Mouse (Mus musculus) lung, adult 2 months (tissue): ENCODE measurements around the gene Arid4a. TPM values are rescaled to one million over a fixed set of nuclear protein-coding genes. Genes with fewer than 3 reads are reported as not detected.
"Not testable (repeated sequence)": the region's sequence is repeated elsewhere in the genome, so short reads cannot be mapped to it uniquely, and the experiment has no call there.

Experiments used
- DNase-seq: peaks from one replicate; pipeline ENCODE4 v3.0.0; 2022
- H3K4me1 ChIP-seq: fragments of 200-500 bp; 2 replicates; pipeline ENCODE4 v1.6.1; 2011; ENCODE audit warnings: low read length; ENCODE audit not compliant: control insufficient read depth, insufficient read depth
- H3K4me3 ChIP-seq: fragments of 200-500 bp; replicated peaks from 2 replicates; pipeline ENCODE3; 2011; ENCODE audit warnings: low read depth, mild to moderate bottlenecking, control low read depth, low read length; ENCODE audit errors: extremely low read depth
- CTCF ChIP-seq: fragments of 200-500 bp; IDR thresholded peaks from 2 replicates; pipeline ENCODE4 v1.5.1; 2011; ENCODE audit warnings: mild to moderate bottlenecking, low read length, control low read depth; ENCODE audit not compliant: insufficient read depth
- POLR2A ChIP-seq: fragments of 200-500 bp; IDR thresholded peaks from 2 replicates; pipeline ENCODE4 v1.6.1; 2011; ENCODE audit warnings: low read depth, mild to moderate bottlenecking, control low read depth, low read length, borderline replicate concordance; ENCODE audit errors: extremely low read depth
- WGBS: fragments of 180-500 bp; shearing (Covaris S2); methylation state at CpG from one replicate; pipeline ENCODE4 v1.1.7; 2018; 5-methylcytosine and 5-hydroxymethylcytosine counted together
- polyA plus RNA-seq: library from polyadenylated mRNA; depleted of rRNA; stranded (reverse); fragments of >200 nt; gene quantifications from 2 replicates; pipeline ENCODE4 v1.2.3, GENCODE M21; 2012

The Arid4a gene
- polyA plus RNA-seq, 1 experiment: 5.4 TPM

GRCm38 (mm10) chr12:71006901-71007300, 8.9 kb upstream of the Arid4a start:
- TF ChIP-seq POLR2A (no peak), CTCF (no peak)
- 25% methylated on average over 7 of the region's 7 CpGs for WGBS
- DNase-seq: no peak
- Histone ChIP-seq H3K4me3 (no peak overlapping the region), H3K4me1 (peaks cover 4% of the 10 kb centered on the region)

DNA sequence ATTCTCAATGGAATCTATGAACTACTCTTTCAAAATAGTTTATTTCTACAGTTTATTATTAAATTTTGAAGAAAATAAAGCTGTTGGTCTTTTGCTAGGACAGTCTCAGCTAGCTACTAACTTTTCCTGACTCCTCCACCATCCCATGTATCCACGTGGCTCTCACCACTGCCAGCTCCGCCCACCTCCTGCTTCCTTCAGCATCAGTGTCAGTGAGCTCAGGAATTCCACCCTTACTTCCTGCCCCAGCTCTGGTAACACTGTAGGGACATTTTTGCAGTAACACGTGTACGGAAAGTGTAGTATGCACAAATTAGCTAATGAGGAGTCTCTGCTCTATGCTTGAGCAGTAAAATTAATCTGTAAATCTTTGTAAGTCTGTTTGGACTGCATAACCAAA, 6.0 kb upstream of the Arid4a start:
- WGBS: 22% methylated on average over 4 of the region's 4 CpGs
- Histone ChIP-seq H3K4me1 (peaks cover 16% of the 10 kb centered on the region), H3K4me3 (no peak overlapping the region)
- TF ChIP-seq POLR2A (no peak), CTCF (no peak)
- DNase-seq: no peak

- WGBS: 2% methylated on average over 32 of the region's 32 CpGs
- DNase-seq: no peak
- TF ChIP-seq CTCF (no peak), POLR2A (no peak)
- H3K4me3 ChIP-seq: peak overlapping the region; percentile 99
- H3K4me1 ChIP-seq: peaks cover 13% of the 10 kb centered on the region
Measured at GRCm38 (mm10) chr12:71014845-71015362, 886 bp upstream of the Arid4a start.

GRCm38 (mm10) chr12:71016211-71016502, 367 bp downstream of the Arid4a start:
- 0% methylated on average over 33 of the region's 33 CpGs for WGBS
- TF ChIP-seq POLR2A: no peak
- no peak for TF ChIP-seq CTCF
- no peak for DNase-seq
- Histone ChIP-seq H3K4me3 (peak overlapping the region; percentile 81), H3K4me1 (peaks cover 13% of the 10 kb centered on the region)

DNA sequence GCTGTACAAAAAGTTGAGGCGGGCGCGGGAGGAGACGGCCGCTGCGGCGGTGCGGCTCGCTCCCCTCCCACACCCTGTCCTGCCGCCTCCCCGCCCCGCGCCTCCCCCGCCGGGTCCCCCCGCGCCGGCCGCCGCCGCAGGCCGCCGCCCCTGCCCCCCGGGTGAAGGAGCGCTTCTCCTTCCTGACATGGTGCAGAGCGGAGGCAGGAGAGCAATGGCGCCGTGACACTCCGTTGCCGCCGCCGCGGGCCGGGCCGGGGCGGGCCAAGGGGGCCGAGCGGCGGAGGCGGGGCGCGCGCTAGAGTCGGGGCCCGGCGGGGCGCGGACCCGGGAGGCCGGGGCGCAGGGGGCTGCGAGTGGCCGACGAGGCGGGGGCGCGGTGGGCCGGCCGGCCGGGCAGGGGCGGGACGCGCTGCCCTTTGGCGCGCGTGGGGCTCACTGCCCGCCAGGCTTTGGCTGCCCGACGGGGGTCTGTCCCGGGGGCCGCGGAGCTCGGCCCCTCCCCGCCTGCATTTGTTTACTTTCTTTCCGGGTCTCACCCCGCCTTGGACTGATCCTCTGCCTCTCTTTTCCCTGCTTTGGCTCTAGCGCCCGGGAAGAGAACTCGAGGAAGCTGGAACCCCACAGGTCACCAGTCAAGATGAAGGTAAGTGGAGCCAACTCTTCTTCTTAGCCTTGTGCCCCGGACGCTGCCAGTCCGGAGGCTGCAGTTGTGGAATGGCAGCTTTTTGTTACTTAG, 882 bp downstream of the Arid4a start:
- H3K4me1 ChIP-seq: peaks cover 13% of the 10 kb centered on the region
- peak overlapping the region; percentile 81 for H3K4me3 ChIP-seq
- TF ChIP-seq POLR2A (peak; percentile 49; the same call in 1 of the 2 replicates), CTCF (no peak)
- WGBS: 1% methylated on average over 61 of the region's 82 CpGs
- DNase-seq: peak; percentile 59

- TF ChIP-seq POLR2A (no peak), CTCF (no peak)
- DNase-seq: no peak
- Histone ChIP-seq H3K4me3 (peak overlapping the region; percentile 81), H3K4me1 (peaks cover 9% of the 10 kb centered on the region)
- WGBS: 4% methylated on average over 5 of the region's 5 CpGs
Measured at GRCm38 (mm10) chr12:71017242-71017571, 1.4 kb downstream of the Arid4a start.

DNA sequence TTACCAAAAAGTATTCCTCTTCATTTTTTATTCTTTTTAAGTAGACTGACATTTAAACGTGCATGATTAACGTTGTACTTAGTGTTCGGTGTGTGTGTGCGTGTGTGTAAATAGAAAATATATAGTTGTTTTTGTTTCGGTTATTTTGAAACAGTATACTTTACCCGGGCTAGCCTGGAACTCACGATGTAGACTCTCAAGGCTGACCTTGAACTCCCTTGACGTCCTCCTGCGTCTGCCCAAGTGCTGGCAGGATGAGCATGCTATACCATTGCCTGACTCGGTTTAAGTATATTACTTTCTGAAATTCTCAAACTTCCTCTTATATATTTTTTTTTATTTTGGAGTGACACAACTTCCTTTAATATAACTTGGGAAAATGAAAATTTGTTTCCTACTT, 2.0 kb downstream of the Arid4a start:
- H3K4me3 ChIP-seq: no peak overlapping the region
- peaks cover 8% of the 10 kb centered on the region for H3K4me1 ChIP-seq
- TF ChIP-seq POLR2A (no peak), CTCF (no peak)
- DNase-seq: no peak
- 56% methylated on average over 10 of the region's 10 CpGs for WGBS

GRCm38 (mm10) chr12:71019211-71019610, 3.4 kb downstream of the Arid4a start:
- H3K4me3 ChIP-seq: no peak overlapping the region
- H3K4me1 ChIP-seq: peaks cover 3% of the 10 kb centered on the region
- 92% methylated on average over 8 of the region's 8 CpGs for WGBS
- no peak for DNase-seq
- TF ChIP-seq CTCF (no peak), POLR2A (no peak)

GRCm38 (mm10) chr12:71024411-71024810, 8.6 kb downstream of the Arid4a start:
- 96% methylated on average over 10 of the region's 10 CpGs for WGBS
- TF ChIP-seq POLR2A: no peak
- DNase-seq: no peak
- no peak overlapping the region for H3K4me3 ChIP-seq
- peaks cover 6% of the 10 kb centered on the region; the same call in 1 of the 2 replicates for H3K4me1 ChIP-seq

DNA sequence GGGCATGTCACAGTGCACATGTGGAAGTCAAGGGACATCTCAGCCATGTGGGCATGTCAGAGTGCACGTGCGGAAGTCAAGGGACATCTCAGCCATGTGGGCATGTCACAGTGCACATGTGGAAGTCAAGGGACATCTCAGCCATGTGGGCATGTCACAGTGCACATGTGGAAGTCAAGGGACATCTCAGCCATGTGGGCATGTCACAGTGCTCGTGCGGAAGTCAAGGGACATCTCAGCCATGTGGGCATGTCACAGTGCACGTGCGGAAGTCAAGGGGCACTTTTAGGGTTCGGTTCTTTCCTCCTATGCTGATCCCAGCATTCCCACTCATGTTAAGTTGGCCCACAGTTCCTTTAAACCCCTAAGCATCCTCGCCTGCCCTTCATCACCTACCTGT, 12.5 kb downstream of the Arid4a start:
- H3K4me3 ChIP-seq, DNase-seq, H3K4me1 ChIP-seq: not testable (repeated sequence)
- 92% methylated on average over 8 of the region's 8 CpGs for WGBS
